Mouse (Mus musculus): ENCODE data around the gene Gpc5. TPM values are rescaled to one million over a fixed set of nuclear protein-coding genes. Genes with fewer than 3 reads are reported as not detected.

The Gpc5 gene
- polyA plus RNA-seq, 1 experiment from 2014 or later, result 0.15 TPM

DNA sequence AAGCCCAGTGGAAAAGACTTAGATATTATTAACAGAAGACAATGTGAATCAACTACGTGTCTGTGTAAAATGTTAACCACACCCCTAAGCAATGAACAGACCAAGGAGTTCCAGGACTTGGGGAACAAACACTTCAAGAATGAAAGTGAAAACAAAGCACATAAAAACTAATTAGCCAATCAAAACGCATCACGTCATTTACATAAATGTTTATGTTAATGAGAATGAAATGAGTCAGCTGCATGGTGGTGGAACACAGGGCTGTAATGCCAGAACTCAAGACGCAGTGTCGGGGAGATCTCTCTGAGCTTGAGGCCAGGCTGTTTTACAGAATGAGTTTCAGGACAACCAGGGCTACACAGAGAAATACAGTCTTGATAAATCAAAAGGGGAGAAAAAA lies 136.1 kb downstream of the Gpc5 start:
- no peak for ATAC-seq
- H3K9me3 ChIP-seq (ENCODE audit: control insufficient read depth, low read length), result no peaks in the 10 kb centered on the region
- WGBS, result 82% methylated on average over 5 of the region's 5 CpGs
- H3K27ac ChIP-seq (ENCODE audit: low read length), result no peak overlapping the region
- no peak overlapping the region for H3K4me2 ChIP-seq (ENCODE audit: low read depth, low read length)
- H3K27me3 ChIP-seq (replicated peaks; ENCODE audit: control insufficient read depth, insufficient read depth, low read length), result no peaks in the 10 kb centered on the region
- H3K4me3 ChIP-seq (ENCODE audit: low read length), result no peak overlapping the region
- H3K9ac ChIP-seq (ENCODE audit: low read depth, low read length), result no peak overlapping the region
- H3K4me1 ChIP-seq (ENCODE audit: control insufficient read depth, insufficient read depth, low read length), result no peaks in the 10 kb centered on the region
- H3K36me3 ChIP-seq (ENCODE audit: control insufficient read depth, insufficient read depth, low read length), result no peaks in the 10 kb centered on the region

DNA sequence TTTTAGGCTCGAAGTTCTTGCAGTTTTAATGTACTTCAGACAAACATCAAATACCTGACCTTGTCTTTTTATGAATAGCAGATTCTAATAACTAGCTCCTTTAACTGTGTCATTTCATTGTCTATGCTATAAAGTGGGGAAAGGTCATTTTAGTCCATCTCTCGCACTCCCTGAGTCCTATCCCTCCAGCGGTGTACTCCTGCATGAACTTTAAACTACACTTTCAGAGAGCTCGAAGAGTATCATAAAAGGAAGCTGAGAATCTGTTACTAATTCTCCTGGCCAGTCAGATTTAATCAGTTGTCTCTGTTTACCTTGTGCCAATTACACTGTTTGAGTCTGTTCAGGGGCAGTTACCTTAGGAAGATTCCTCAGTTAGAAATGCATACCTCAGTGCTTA lies 144.4 kb downstream of the Gpc5 start:
- no peak overlapping the region for H3K9ac ChIP-seq (ENCODE audit: low read depth, low read length)
- H3K27ac ChIP-seq (ENCODE audit: low read length), result no peak overlapping the region
- H3K4me2 ChIP-seq (ENCODE audit: low read depth, low read length), result no peak overlapping the region
- peak; percentile 74 for ATAC-seq
- no peak overlapping the region for H3K4me3 ChIP-seq (ENCODE audit: low read length)
- 31% methylated on average over 4 of the region's 4 CpGs for WGBS
- H3K36me3 ChIP-seq (ENCODE audit: control insufficient read depth, insufficient read depth, low read length), result no peaks in the 10 kb centered on the region
- H3K4me1 ChIP-seq (ENCODE audit: control insufficient read depth, insufficient read depth, low read length), result no peaks in the 10 kb centered on the region
- no peaks in the 10 kb centered on the region for H3K27me3 ChIP-seq (replicated peaks; ENCODE audit: control insufficient read depth, insufficient read depth, low read length)
- no peaks in the 10 kb centered on the region for H3K9me3 ChIP-seq (ENCODE audit: control insufficient read depth, low read length)

DNA sequence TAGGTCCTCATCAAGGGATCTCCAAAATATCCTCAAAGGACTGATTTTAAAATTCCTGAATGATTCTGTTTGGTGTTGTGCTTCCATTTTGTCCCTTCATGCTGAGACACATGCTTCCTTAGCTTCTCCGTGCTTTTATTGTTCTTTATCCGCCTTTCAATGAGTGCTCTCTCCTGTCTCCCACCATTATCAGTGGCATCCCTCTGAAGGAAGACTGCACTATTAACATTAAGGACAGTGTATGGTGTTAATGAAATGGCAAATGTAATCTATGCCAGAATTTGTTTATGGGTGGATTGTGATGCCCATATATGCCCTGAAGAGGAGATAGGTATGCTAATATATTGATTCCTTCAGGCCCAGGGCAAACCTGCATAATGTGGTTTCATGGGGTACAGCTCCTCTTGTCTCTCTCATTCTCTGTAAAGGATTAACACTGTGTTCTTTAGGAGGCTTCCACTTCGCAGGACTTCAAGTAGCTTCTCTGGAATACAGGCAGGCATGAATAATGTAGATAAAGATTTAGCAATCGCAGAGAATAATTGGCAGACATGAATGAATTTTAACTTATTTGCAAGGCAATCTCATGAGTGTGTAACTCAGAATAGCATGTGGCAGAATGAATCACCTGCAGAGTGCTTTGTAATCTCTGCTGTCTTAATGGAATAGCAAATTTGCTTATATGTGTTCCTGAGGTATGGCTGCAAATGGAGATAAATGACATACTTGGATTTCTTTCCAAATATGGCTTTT lies 148.8 kb downstream of the Gpc5 start:
- ATAC-seq, result no peak
- 75% methylated on average over 4 of the region's 4 CpGs for WGBS
- no peak overlapping the region for H3K4me3 ChIP-seq (ENCODE audit: low read length)

DNA sequence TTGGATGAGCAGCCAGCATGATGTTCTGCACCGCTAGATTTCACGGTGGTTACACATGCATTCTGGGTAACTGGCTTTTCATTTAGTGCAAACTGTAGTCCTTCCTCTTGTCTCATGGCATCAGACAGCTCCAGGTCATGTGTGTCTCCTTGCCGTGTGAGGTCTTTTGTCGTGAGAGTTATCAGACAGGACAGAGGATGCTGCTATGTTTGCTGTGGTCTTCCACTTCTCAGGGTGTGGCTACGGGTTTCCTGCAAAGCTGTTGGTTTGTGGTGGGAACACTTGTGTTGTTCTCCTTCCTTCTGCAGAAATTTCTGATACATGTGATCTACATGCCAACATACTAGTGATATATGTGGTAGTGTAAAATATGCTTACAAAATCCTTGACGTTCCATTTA lies 158.5 kb downstream of the Gpc5 start:
- Histone ChIP-seq H3K4me3 (ENCODE audit: low read length) (no peak overlapping the region), H3K27me3 (replicated peaks; ENCODE audit: control insufficient read depth, insufficient read depth, low read length) (no peaks in the 10 kb centered on the region), H3K4me1 (ENCODE audit: control insufficient read depth, insufficient read depth, low read length) (no peaks in the 10 kb centered on the region), H3K4me2 (ENCODE audit: low read depth, low read length) (no peak overlapping the region), H3K9ac (ENCODE audit: low read depth, low read length) (no peak overlapping the region), H3K27ac (ENCODE audit: low read length) (no peak overlapping the region), H3K9me3 (ENCODE audit: control insufficient read depth, low read length) (no peaks in the 10 kb centered on the region), H3K36me3 (ENCODE audit: control insufficient read depth, insufficient read depth, low read length) (no peaks in the 10 kb centered on the region)
- no peak for ATAC-seq
- 87% methylated on average over 6 of the region's 6 CpGs for WGBS

More for the DNA sequence above, 148.8 kb downstream of the Gpc5 start:
- H3K9ac ChIP-seq (ENCODE audit: low read depth, low read length), result no peak overlapping the region
- H3K4me1 ChIP-seq (ENCODE audit: control insufficient read depth, insufficient read depth, low read length), result no peaks in the 10 kb centered on the region
- no peaks in the 10 kb centered on the region for H3K9me3 ChIP-seq (ENCODE audit: control insufficient read depth, low read length)
- H3K4me2 ChIP-seq (ENCODE audit: low read depth, low read length), result no peak overlapping the region
- H3K27me3 ChIP-seq (replicated peaks; ENCODE audit: control insufficient read depth, insufficient read depth, low read length), result no peaks in the 10 kb centered on the region
- no peak overlapping the region for H3K27ac ChIP-seq (ENCODE audit: low read length)
- H3K36me3 ChIP-seq (ENCODE audit: control insufficient read depth, insufficient read depth, low read length), result no peaks in the 10 kb centered on the region

DNA sequence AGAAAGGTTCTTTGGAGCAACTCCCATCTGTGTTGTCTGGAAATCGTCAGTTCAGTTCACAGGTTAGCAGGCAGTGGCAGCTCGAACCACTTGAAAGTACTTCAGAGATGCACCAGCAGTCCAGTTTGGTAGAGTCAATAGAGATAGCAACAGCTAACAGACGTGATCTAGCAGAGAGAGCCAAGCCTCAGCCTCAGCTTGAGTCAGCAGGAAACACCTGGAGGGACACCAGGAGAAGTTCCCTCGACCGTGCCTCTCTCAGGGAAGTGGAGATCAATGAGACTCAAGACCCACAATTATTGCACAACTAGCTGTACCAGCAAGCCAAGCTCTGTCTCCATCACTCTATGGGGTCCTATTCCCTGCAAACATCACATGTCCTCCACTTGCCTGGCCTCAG lies 159.8 kb downstream of the Gpc5 start:
- Histone ChIP-seq H3K9me3 (ENCODE audit: control insufficient read depth, low read length) (no peaks in the 10 kb centered on the region), H3K36me3 (ENCODE audit: control insufficient read depth, insufficient read depth, low read length) (no peaks in the 10 kb centered on the region), H3K27ac (ENCODE audit: low read length) (no peak overlapping the region), H3K4me1 (ENCODE audit: control insufficient read depth, insufficient read depth, low read length) (no peaks in the 10 kb centered on the region), H3K27me3 (replicated peaks; ENCODE audit: control insufficient read depth, insufficient read depth, low read length) (no peaks in the 10 kb centered on the region), H3K9ac (ENCODE audit: low read depth, low read length) (no peak overlapping the region), H3K4me3 (ENCODE audit: low read length) (no peak overlapping the region), H3K4me2 (ENCODE audit: low read depth, low read length) (no peak overlapping the region)
- ATAC-seq, result no peak
- WGBS, result 38% methylated on average over 5 of the region's 5 CpGs

DNA sequence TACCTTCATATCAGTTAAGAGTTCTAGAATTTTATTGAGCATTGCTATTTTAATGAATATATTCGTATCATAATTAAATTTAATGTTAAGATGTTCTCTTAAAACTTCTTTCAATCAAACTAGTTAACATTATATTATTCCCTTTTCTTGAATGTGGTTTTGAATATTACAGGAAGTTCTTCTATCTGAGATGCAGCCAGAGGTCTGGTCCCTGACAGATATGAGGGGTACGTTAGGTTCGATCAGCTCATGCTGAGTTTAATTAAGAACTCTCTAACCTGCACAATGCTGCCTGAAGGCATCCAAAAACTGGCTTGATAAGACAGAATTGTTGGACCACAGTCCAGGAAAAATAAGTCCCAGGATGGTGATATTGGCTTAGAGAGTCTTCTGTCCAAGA lies 161.1 kb downstream of the Gpc5 start:
- ATAC-seq, result no peak
- Histone ChIP-seq H3K36me3 (ENCODE audit: control insufficient read depth, insufficient read depth, low read length) (no peaks in the 10 kb centered on the region), H3K9ac (ENCODE audit: low read depth, low read length) (no peak overlapping the region), H3K4me1 (ENCODE audit: control insufficient read depth, insufficient read depth, low read length) (no peaks in the 10 kb centered on the region), H3K4me2 (ENCODE audit: low read depth, low read length) (no peak overlapping the region), H3K9me3 (ENCODE audit: control insufficient read depth, low read length) (no peaks in the 10 kb centered on the region), H3K27me3 (replicated peaks; ENCODE audit: control insufficient read depth, insufficient read depth, low read length) (no peaks in the 10 kb centered on the region), H3K27ac (ENCODE audit: low read length) (no peak overlapping the region), H3K4me3 (ENCODE audit: low read length) (no peak overlapping the region)
- 90% methylated on average over 3 of the region's 3 CpGs for WGBS

DNA sequence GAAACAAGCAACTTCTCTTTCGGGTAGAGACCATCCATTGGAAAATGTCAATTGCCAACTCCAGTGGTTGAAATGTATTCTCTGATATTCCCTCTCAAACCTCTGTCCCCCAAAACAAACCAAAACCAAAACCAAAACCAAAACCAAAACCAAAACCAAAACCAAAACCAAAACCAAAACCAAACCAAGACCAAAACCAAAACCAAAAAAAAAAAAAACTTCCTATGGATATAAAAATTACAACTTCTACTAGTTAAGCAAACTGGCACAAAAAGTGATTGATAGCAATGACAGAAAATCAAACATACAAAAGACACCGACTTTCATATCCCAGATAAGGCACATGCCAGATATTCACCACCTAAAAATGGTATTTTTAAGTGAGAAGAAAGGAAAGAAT lies 161.7 kb downstream of the Gpc5 start:
- ATAC-seq, result no peak
- no peak overlapping the region for H3K9ac ChIP-seq (ENCODE audit: low read depth, low read length)

DNA sequence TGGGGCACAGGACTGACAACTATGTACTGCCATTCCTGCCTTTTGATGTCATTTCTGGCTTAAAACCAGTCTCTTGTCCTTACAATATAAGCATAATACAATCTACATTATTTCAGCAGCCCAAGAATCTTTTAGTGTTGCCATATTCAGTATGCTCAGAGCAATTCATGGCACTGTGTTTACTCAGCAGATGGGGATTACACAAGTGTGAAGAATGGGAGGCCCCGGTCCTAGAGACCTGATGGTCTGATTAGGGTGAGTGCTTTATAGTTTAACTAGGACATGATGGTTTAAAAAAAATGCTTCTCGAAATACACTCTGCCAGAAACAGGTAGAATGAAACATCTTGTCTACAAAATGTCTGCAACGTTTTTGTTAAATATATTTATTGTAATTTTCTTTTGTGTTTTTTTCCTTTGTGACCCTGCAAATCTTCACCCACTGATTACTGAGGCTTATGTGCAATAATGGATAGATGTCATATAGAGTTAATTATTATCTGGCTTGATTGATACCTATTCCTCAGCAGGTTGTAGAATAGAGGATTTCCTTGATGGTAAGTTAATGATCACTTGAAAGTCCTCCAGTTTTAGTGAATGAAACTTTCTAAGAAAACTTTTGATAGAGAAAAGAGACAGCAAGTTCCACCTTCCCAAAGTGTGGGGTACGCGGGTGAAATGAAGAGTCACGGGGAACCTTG lies 177.8 kb downstream of the Gpc5 start:
- Histone ChIP-seq H3K4me3 (ENCODE audit: low read length) (no peak overlapping the region), H3K9me3 (ENCODE audit: control insufficient read depth, low read length) (no peaks in the 10 kb centered on the region), H3K27me3 (replicated peaks; ENCODE audit: control insufficient read depth, insufficient read depth, low read length) (no peaks in the 10 kb centered on the region), H3K36me3 (ENCODE audit: control insufficient read depth, insufficient read depth, low read length) (no peaks in the 10 kb centered on the region), H3K27ac (ENCODE audit: low read length) (no peak overlapping the region), H3K4me1 (ENCODE audit: control insufficient read depth, insufficient read depth, low read length) (no peaks in the 10 kb centered on the region), H3K4me2 (ENCODE audit: low read depth, low read length) (no peak overlapping the region), H3K9ac (ENCODE audit: low read depth, low read length) (no peak overlapping the region)
- ATAC-seq, result peak; percentile 93
- 70% methylated on average over 6 of the region's 6 CpGs for WGBS

More for the DNA sequence above, 161.7 kb downstream of the Gpc5 start:
- H3K4me2 ChIP-seq (ENCODE audit: low read depth, low read length), result no peak overlapping the region
- H3K36me3 ChIP-seq (ENCODE audit: control insufficient read depth, insufficient read depth, low read length), result no peaks in the 10 kb centered on the region
- H3K9me3 ChIP-seq (ENCODE audit: control insufficient read depth, low read length), result no peaks in the 10 kb centered on the region
- H3K27ac ChIP-seq (ENCODE audit: low read length), result no peak overlapping the region
- H3K4me3 ChIP-seq (ENCODE audit: low read length), result no peak overlapping the region
- no peaks in the 10 kb centered on the region for H3K4me1 ChIP-seq (ENCODE audit: control insufficient read depth, insufficient read depth, low read length)
- no peaks in the 10 kb centered on the region for H3K27me3 ChIP-seq (replicated peaks; ENCODE audit: control insufficient read depth, insufficient read depth, low read length)
- WGBS, result 83% methylated on average over 2 of the region's 2 CpGs

DNA sequence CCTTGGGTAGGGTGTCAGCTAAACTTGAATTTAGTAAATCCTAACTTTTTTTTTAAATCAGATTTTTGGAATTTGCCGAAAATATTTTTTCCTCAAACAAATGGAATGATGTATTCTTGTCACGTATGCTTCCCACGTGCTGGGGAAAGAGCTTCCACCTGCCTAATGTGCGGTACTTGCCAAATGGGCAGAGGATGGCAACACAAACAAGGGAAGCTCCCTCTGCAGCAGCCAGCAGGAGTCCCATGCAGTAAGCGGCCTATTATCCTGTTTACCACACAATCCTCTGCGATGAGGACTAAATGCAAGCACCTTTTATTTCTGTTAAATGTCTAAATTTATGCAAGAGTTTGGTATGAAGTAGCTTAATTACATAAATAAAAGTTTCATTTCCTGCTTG lies 178.4 kb downstream of the Gpc5 start:
- H3K4me1 ChIP-seq (ENCODE audit: control insufficient read depth, insufficient read depth, low read length), result no peaks in the 10 kb centered on the region
- H3K36me3 ChIP-seq (ENCODE audit: control insufficient read depth, insufficient read depth, low read length), result no peaks in the 10 kb centered on the region
- no peaks in the 10 kb centered on the region for H3K9me3 ChIP-seq (ENCODE audit: control insufficient read depth, low read length)
- ATAC-seq, result no peak
- no peak overlapping the region for H3K4me2 ChIP-seq (ENCODE audit: low read depth, low read length)
- no peaks in the 10 kb centered on the region for H3K27me3 ChIP-seq (replicated peaks; ENCODE audit: control insufficient read depth, insufficient read depth, low read length)
- H3K4me3 ChIP-seq (ENCODE audit: low read length), result no peak overlapping the region
- no peak overlapping the region for H3K9ac ChIP-seq (ENCODE audit: low read depth, low read length)
- WGBS, result 78% methylated on average over 6 of the region's 6 CpGs
- H3K27ac ChIP-seq (ENCODE audit: low read length), result no peak overlapping the region
